Mouse (Mus musculus) cerebellum, adult 2 months (tissue): ENCODE measurements around the gene D630045J12Rik.

ENCODE experiments used
- CTCF ChIP-seq: fragments of 200-500 bp; IDR thresholded peaks from 2 replicates; pipeline ENCODE4 v1.5.1; 2011; ENCODE audit warnings: low read depth, mild to moderate bottlenecking, control low read depth, low read length, moderate library complexity, borderline replicate concordance; ENCODE audit not compliant: insufficient read depth
- POLR2A ChIP-seq: fragments of 200-500 bp; IDR thresholded peaks from 2 replicates; pipeline ENCODE4 v1.6.1; 2011; ENCODE audit warnings: low read length, control low read depth, borderline replicate concordance; ENCODE audit not compliant: insufficient read depth

DNA sequence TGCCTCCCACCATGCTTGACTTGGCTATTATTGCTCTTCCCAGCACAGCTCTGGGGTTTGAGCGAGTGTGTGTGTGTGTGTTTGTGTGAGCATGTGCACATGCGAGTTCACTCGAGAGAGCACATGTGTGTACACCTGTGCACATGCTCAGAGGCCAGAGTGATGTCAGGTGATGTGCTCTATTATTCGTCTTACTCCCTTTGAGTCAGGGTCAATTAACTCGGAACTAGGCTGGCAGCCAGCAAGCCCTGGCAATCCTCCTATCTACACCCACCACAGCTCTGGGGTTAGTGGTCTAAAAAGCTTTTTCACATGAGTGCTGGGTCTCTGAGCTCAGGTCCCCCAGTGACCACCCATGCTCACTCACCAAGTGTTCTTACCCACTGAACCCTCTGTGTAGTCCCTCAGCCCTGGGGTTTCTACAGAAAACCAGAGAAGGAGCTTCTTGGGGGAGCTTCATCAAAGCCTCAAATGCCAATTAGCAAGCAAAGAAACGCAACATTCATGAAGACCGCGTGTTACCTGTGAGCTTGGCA, 11.4 kb downstream of the D630045J12Rik start:
- TF ChIP-seq POLR2A (no peak), CTCF (no peak)
